Mouse (Mus musculus) kidney, embryonic 14.5 days (tissue): ENCODE measurements around the gene Cables2. TPM values are rescaled to one million over a fixed set of nuclear protein-coding genes. Genes with fewer than 3 reads are reported as not detected.

Source experiments
- ATAC-seq: fragments of 200-750 bp; cut with Nextera tagmentation; 2 replicates; pipeline ENCODE4 v1.8.0; 2017; ENCODE audit warnings: moderate number of reproducible peaks, mild to moderate bottlenecking, moderate TSS enrichment, moderate library complexity; ENCODE audit not compliant: low FRiP score, low TSS enrichment
- H3K27ac ChIP-seq: fragments of 300-500 bp; sonication (generic); 2 replicates; pipeline ENCODE4 v1.5.1; 2014; ENCODE audit warnings: low read depth, mild to moderate bottlenecking, low read length, moderate library complexity, mixed read lengths
- H3K27me3 ChIP-seq: fragments of 300-500 bp; sonication (generic); 2 replicates; pipeline ENCODE4 v1.6.1; 2014; ENCODE audit warnings: mild to moderate bottlenecking, low read length; ENCODE audit not compliant: control insufficient read depth, insufficient read depth
- H3K36me3 ChIP-seq: fragments of 300-500 bp; sonication (generic); 2 replicates; pipeline ENCODE4 v1.6.1; 2014; ENCODE audit warnings: low read length, mixed read lengths; ENCODE audit not compliant: control insufficient read depth, insufficient read depth
- H3K4me1 ChIP-seq: fragments of 300-500 bp; sonication (generic); 2 replicates; pipeline ENCODE4 v1.6.1; 2014; ENCODE audit warnings: low read length, mixed read lengths; ENCODE audit not compliant: control insufficient read depth, insufficient read depth
- H3K4me2 ChIP-seq: fragments of 300-500 bp; sonication (generic); replicated peaks from 2 replicates; pipeline ENCODE4 v1.6.1; 2014; ENCODE audit warnings: low read depth, mild to moderate bottlenecking, low read length
- H3K4me3 ChIP-seq: fragments of 300-500 bp; sonication (generic); 2 replicates; pipeline ENCODE4 v1.5.1; 2014; ENCODE audit warnings: mild to moderate bottlenecking, low read length
- H3K9ac ChIP-seq: fragments of 300-500 bp; sonication (generic); 2 replicates; pipeline ENCODE4 v1.6.1; 2014; ENCODE audit warnings: low read depth, mild to moderate bottlenecking, low read length, moderate library complexity
- H3K9me3 ChIP-seq: fragments of 300-500 bp; sonication (generic); 2 replicates; pipeline ENCODE4 v1.6.1; 2016; ENCODE audit warnings: low read length; ENCODE audit not compliant: control insufficient read depth
- WGBS: fragments of 180-500 bp; shearing (Covaris S2); extraction: QIAGEN DNeasy Blood & Tissue Kit; methylation state at CpG from one replicate; pipeline ENCODE4 v1.1.7; 2014; 5-methylcytosine and 5-hydroxymethylcytosine counted together
- polyA plus RNA-seq: library from polyadenylated mRNA; unstranded; fragments of >200 nt; fragmentation: Nextera tagmentation; extraction: Ambion mirVana; gene quantifications from 2 replicates; pipeline ENCODE4 v1.2.1, GENCODE M21; 2014

Gene Cables2
- polyA plus RNA-seq, 1 experiment from 2014 or later, result 21.1 TPM

GRCm38 (mm10) chr2:180254436-180255209, 18.7 kb downstream of the Cables2 start:
- H3K4me2 ChIP-seq, result no peak overlapping the region
- no peaks in the 10 kb centered on the region for H3K27me3 ChIP-seq
- no peak overlapping the region for H3K27ac ChIP-seq
- no peak overlapping the region for H3K9ac ChIP-seq
- no peaks in the 10 kb centered on the region for H3K9me3 ChIP-seq
- no peak overlapping the region for H3K4me3 ChIP-seq
- no peak for ATAC-seq
- WGBS, result 82% methylated on average over 5 of the region's 5 CpGs
- peaks cover 11% of the 10 kb centered on the region; the same call in 1 of the 2 replicates for H3K4me1 ChIP-seq
- H3K36me3 ChIP-seq, result peaks cover 15% of the 10 kb centered on the region

DNA sequence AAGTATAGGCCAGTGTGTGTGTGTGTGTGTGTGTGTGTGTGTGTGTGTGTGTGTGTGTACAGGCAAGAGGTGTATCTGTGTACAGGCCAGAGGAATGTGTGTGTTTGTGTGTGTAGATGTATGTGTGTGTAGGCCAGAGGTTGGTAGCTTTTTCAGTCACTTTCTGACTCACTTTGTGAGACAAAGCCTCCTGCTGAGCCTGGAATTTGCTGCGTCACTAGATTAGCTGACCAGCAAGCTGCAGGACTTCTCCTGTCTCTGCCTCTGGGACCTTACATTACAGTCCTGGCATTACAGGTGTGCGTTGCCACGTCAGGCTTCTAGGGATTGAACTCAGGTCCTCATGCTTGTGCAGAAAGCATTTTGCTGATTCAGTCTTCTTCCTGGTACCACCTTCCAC, 21.5 kb downstream of the Cables2 start:
- Histone ChIP-seq H3K4me3 (no peak overlapping the region), H3K4me1 (0 out of 2 replicates have a peak, but pooled peaks cover 4% of the 10 kb centered on the region), H3K36me3 (no peaks in the 10 kb centered on the region), H3K9ac (no peak overlapping the region), H3K27ac (no peak overlapping the region), H3K9me3 (no peaks in the 10 kb centered on the region), H3K4me2 (no peak overlapping the region), H3K27me3 (no peaks in the 10 kb centered on the region)
- no peak for ATAC-seq
- 74% methylated on average over 3 of the region's 3 CpGs for WGBS

- Histone ChIP-seq H3K27ac (no peak overlapping the region), H3K9ac (no peak overlapping the region), H3K4me1 (0 out of 2 replicates have a peak, but pooled peaks cover 1% of the 10 kb centered on the region), H3K4me3 (no peak overlapping the region), H3K9me3 (no peaks in the 10 kb centered on the region), H3K36me3 (no peaks in the 10 kb centered on the region), H3K4me2 (no peak overlapping the region), H3K27me3 (no peaks in the 10 kb centered on the region)
- WGBS, result 28% methylated on average over 11 of the region's 11 CpGs
- peak; percentile 84 for ATAC-seq
Observed at GRCm38 (mm10) chr2:180250930-180251611, 22.2 kb downstream of the Cables2 start.

DNA sequence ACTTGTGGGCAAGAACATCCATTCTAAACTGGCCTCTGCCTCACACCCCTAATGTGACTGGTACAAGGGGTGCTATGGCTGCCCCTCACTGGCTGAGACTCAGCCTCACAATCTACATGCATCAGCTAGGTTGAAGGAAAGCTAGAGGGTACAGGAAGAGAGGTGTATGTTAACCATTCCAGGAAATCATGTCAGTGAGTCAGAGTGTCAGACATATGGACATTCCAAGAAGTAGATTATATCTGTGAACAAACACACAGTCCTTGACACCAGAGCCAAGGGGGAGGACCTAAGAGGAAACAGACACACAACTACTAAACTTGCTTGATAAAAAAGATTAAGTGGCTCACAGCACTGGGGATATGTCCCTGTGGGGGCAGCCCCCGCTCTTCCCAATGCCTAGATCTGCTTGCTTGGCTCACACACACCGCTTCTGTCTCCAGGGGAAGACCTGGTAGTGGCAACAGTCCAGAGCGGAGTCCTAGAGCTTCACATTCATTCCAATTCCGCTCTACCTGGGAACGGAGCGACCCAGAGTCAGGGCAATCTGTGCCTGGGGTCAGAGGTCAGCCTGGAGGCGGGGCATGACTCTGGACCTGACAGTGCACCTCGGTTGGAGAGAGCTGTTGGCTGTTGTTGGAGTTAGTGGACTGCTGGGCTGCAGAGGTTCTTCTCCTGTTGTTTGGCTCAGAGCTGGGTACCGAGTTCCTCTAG, 24.2 kb downstream of the Cables2 start:
- Histone ChIP-seq H3K27me3 (no peaks in the 10 kb centered on the region), H3K9me3 (no peaks in the 10 kb centered on the region), H3K9ac (no peak overlapping the region), H3K36me3 (no peaks in the 10 kb centered on the region), H3K4me1 (no peaks in the 10 kb centered on the region), H3K4me3 (no peak overlapping the region), H3K4me2 (no peak overlapping the region), H3K27ac (no peak overlapping the region)
- ATAC-seq, result no peak
- WGBS, result 68% methylated on average over 9 of the region's 9 CpGs

DNA sequence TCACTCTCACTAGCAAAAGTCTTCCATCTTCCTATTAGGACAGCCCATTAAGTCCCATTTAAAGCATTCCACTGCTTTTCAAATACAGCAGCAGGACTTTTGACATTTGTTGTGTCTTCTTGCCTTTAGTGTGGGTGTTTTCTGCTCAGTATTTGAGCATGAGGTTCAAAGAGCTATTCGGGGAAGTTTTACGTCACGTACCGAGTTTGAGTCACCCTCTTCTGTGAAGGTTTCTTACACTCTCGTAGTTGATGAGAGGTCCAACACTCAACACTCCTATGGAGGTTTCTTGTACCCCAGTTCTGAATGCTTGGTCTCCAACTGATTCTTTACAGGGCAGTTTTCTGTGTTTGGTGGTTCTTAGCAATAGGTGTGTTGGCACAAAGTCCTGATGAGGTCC, 25.4 kb downstream of the Cables2 start:
- Histone ChIP-seq H3K36me3 (no peaks in the 10 kb centered on the region), H3K4me2 (no peak overlapping the region), H3K9ac (no peak overlapping the region), H3K4me1 (no peaks in the 10 kb centered on the region), H3K9me3 (no peaks in the 10 kb centered on the region), H3K27me3 (no peaks in the 10 kb centered on the region), H3K4me3 (no peak overlapping the region), H3K27ac (no peak overlapping the region)
- no peak for ATAC-seq
- WGBS, result 90% methylated on average over 5 of the region's 5 CpGs

DNA sequence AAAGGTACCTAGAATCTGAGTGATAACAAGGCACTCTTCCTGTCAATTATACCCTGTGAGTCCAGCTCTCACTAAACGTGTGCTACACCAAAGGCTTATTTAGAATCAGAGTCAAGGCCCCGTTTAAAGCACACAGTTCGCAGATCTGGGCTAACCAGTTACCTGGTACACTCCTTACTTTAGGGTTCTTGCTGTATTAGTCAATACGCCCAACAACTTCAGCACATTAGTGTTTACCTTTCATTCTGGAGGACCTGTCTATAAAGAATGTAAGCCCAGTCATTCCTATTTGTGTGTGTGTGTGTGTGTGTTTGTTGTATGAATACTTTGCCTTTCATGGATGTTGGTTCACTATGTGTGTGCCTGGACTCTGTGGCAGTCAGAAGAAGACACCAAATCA, 30.2 kb downstream of the Cables2 start:
- no peak for ATAC-seq
- WGBS, result 91% methylated on average over 4 of the region's 4 CpGs
- no peaks in the 10 kb centered on the region for H3K27me3 ChIP-seq
- no peak overlapping the region for H3K27ac ChIP-seq
- H3K9me3 ChIP-seq, result no peaks in the 10 kb centered on the region
- no peak overlapping the region for H3K4me2 ChIP-seq
- H3K4me1 ChIP-seq, result no peaks in the 10 kb centered on the region
- no peaks in the 10 kb centered on the region for H3K36me3 ChIP-seq
- no peak overlapping the region for H3K9ac ChIP-seq
- no peak overlapping the region for H3K4me3 ChIP-seq

GRCm38 (mm10) chr2:180238591-180238990, 34.7 kb downstream of the Cables2 start:
- 0 out of 2 replicates have a peak, but pooled peaks cover 4% of the 10 kb centered on the region for H3K4me1 ChIP-seq
- ATAC-seq, result no peak
- no peaks in the 10 kb centered on the region for H3K27me3 ChIP-seq
- H3K27ac ChIP-seq, result no peak overlapping the region
- no peaks in the 10 kb centered on the region for H3K9me3 ChIP-seq
- no peaks in the 10 kb centered on the region for H3K36me3 ChIP-seq
- no peak overlapping the region for H3K9ac ChIP-seq
- WGBS, result 86% methylated on average over 5 of the region's 5 CpGs
- no peak overlapping the region for H3K4me2 ChIP-seq
- no peak overlapping the region for H3K4me3 ChIP-seq

DNA sequence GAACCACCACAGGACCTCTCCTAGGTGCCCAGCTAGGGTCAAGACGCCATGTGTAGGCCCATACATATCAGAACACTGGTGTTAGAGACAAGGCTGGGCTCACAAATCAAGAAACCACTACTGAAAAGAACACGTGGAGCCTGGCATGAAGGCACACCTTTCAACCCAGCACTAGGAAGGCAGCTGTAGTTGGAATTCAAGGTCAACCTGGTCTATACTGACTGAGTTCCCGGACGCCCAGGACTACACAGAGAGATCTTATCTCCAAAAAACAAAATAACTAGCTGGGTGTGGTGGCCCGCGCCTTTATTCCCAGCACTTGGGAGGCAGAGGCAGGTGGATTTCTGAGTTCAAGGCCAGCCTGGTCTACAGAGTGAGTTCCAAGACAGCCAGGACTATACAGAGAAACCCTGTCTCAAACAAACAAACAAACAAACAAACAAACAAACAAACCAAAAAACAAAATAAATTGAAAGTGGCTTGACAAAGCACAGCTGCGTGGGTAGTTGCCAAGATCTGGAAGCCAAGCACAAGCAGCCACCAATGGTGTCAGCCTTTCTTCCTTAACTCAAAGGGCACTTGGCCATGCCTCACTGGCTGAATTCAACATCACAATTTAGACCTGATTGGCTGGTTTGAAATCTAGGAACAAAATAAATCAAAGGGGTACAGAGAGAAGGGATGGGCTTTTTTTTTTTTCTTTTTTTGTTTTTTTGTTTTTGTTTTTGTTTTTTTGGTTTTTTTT, 35.5 kb downstream of the Cables2 start:
- no peak overlapping the region for H3K4me2 ChIP-seq
- no peaks in the 10 kb centered on the region for H3K9me3 ChIP-seq
- H3K36me3 ChIP-seq, result no peaks in the 10 kb centered on the region
- ATAC-seq, result no peak
- H3K27me3 ChIP-seq, result no peaks in the 10 kb centered on the region
- 88% methylated on average over 7 of the region's 7 CpGs for WGBS
- H3K27ac ChIP-seq, result peak overlapping the region; percentile 24; the same call in 1 of the 2 replicates
- H3K4me3 ChIP-seq, result no peak overlapping the region
- H3K9ac ChIP-seq, result no peak overlapping the region
- H3K4me1 ChIP-seq, result 0 out of 2 replicates have a peak, but pooled peaks cover 4% of the 10 kb centered on the region
